Comparison of ENCODE assay signal across 9 mouse cellular contexts in genomic region chr11:88160316-88160715, GRCm38 (mm10). TPM values are rescaled to one million over a fixed set of nuclear protein-coding genes. Genes with fewer than 3 reads are reported as not detected.
DNase-seq lines count a peak whose midpoint lies in the region; ATAC-seq and TF ChIP-seq lines count a peak whose summit lies in the region.
"Had no signal": no experiment of that assay in that cellular context is flagged by ENCODE, and none has a peak within 500 bp of the region (broad histone marks: within the 10 kb centered on the region; RNA-seq: fewer than 3 reads in every experiment).

No protein-coding gene starts in this region.

- H3K36me3 ChIP-seq in kidney, embryonic 14.5 days (ENCODE audit: control insufficient read depth, insufficient read depth, low read length) = no peaks in the 10 kb centered on the region
- peaks cover 10% of the 10 kb centered on the region; the same call in 1 of the 2 replicates for H3K36me3 ChIP-seq in hindbrain, embryonic 10.5 days
- no peaks in the 10 kb centered on the region for H3K36me3 ChIP-seq in myocyte (ENCODE audit: control insufficient read depth, insufficient read depth)

- peak; percentile 67 for DNase-seq in adrenal gland, postnatal 14 days
- no peak for DNase-seq in adrenal gland, postnatal 25 days
- DNase-seq in kidney, postnatal 14 days = no peak
- DNase-seq in hindbrain, embryonic 10.5 days (ENCODE audit: low spot score) = no peak
- DNase-seq in right cerebral cortex, adult 18-20 months = no peak
- DNase-seq in right cerebral cortex, postnatal 14 days = no peak
- DNase-seq: layer of hippocampus, postnatal 36 days had no signal

- H3K27ac ChIP-seq in kidney, embryonic 14.5 days (ENCODE audit: low read depth, low read length) = peak overlapping the region; percentile 83; the same call in 1 of the 2 replicates
- peak overlapping the region; percentile 92 for H3K27ac ChIP-seq in hindbrain, embryonic 10.5 days

- peaks cover 7% of the 10 kb centered on the region for H3K79me2 ChIP-seq in myocyte (ENCODE audit: control insufficient read depth, insufficient read depth)

- H3K4me2 ChIP-seq in kidney, embryonic 14.5 days (replicated peaks; ENCODE audit: low read depth, low read length) = peak overlapping the region; percentile 55
- peak overlapping the region; percentile 100 for H3K4me2 ChIP-seq in myocyte (ENCODE audit: low read depth)

- no peak for TF ChIP-seq POLR2A in myocyte (IDR thresholded peaks at IDR 0.05; ENCODE audit: insufficient read length, low read depth)

- H3ac ChIP-seq in myocyte (ENCODE audit: control insufficient read depth, insufficient read length) = no peak overlapping the region

- 34% methylated on average over 5 of the region's 5 CpGs for WGBS in kidney, embryonic 14.5 days
- 43% methylated on average over 5 of the region's 5 CpGs for WGBS in hindbrain, embryonic 10.5 days

- no peak overlapping the region for H3K4me3 ChIP-seq in kidney, embryonic 14.5 days (ENCODE audit: low read length)
- peak overlapping the region; percentile 51 for H3K4me3 ChIP-seq in hindbrain, embryonic 10.5 days
- no peak overlapping the region for H3K4me3 ChIP-seq in myocyte

- no peak for ATAC-seq in kidney, embryonic 14.5 days (ENCODE audit: low FRiP score, low TSS enrichment)

- no peaks in the 10 kb centered on the region for H3K9me3 ChIP-seq in kidney, embryonic 14.5 days (ENCODE audit: control insufficient read depth, low read length)
- H3K9me3 ChIP-seq in hindbrain, embryonic 10.5 days = no peaks in the 10 kb centered on the region

- peak overlapping the region; percentile 12; the same call in 1 of the 2 replicates for H3K9ac ChIP-seq in kidney, embryonic 14.5 days (ENCODE audit: low read depth, low read length)

- no peaks in the 10 kb centered on the region for H3K27me3 ChIP-seq in kidney, embryonic 14.5 days (ENCODE audit: control insufficient read depth, insufficient read depth, low read length)
- H3K27me3 ChIP-seq in hindbrain, embryonic 10.5 days (ENCODE audit: insufficient read depth, poor library complexity, severe bottlenecking) = peaks cover 12% of the 10 kb centered on the region
- H3K27me3 ChIP-seq in myocyte (ENCODE audit: control insufficient read depth, insufficient read depth, insufficient read length) = no peaks in the 10 kb centered on the region

- peaks cover 44% of the 10 kb centered on the region for H3K4me1 ChIP-seq in kidney, embryonic 14.5 days (ENCODE audit: control insufficient read depth, insufficient read depth, low read length)
- H3K4me1 ChIP-seq in hindbrain, embryonic 10.5 days (replicated peaks) = peaks cover 86% of the 10 kb centered on the region

TF ChIP-seq in myocyte, 11 proteins besides CTCF, POLR2A, EP300 and RAD21:
- TF ChIP-seq USF1 (IDR thresholded peaks at IDR 0.05; ENCODE audit: low read depth) = no peak
- no peak for TF ChIP-seq REST (IDR thresholded peaks at IDR 0.05; ENCODE audit: insufficient read depth, insufficient read length)
- no peak for TF ChIP-seq TCF12 (IDR thresholded peaks at IDR 0.05; ENCODE audit: insufficient read depth, poor library complexity, severe bottlenecking)
- no peak for TF ChIP-seq E2F4 (IDR thresholded peaks at IDR 0.05; ENCODE audit: insufficient read depth)
- TF ChIP-seq MAX (IDR thresholded peaks at IDR 0.05; ENCODE audit: low read depth) = no peak
- no peak for TF ChIP-seq CEBPB (IDR thresholded peaks at IDR 0.05; ENCODE audit: insufficient read depth, poor library complexity, severe bottlenecking)
- TF ChIP-seq SRF (IDR thresholded peaks at IDR 0.05; ENCODE audit: control insufficient read depth, insufficient read length, low read depth) = no peak

RNA-seq across cellular contexts. Expression of gene Mrps23, which starts 43.9 kb away (rescaled TPM):
- total RNA-seq in adrenal gland, postnatal 14 days (2021) = 173 and 176 TPM in 2 replicates
- 133 and 199 TPM in 2 replicates for total RNA-seq in adrenal gland, postnatal 25 days (2021)
- polyA plus RNA-seq in kidney, embryonic 14.5 days (2014; fragmentation: Nextera tagmentation; extraction: Ambion mirVana) = 62.3 and 63.6 TPM in 2 replicates
- polyA plus RNA-seq in hindbrain, embryonic 10.5 days (2016; fragmentation: Nextera tagmentation; extraction: Ambion mirVana) = 72.2 and 74.1 TPM in 2 replicates
- polyA plus RNA-seq in myocyte (2012; fragmentation: generic; extraction: Trizol) = 319 TPM
